Mouse (Mus musculus) E14TG2a.4 (cell line): Measurements from ENCODE around the gene Rmi1.

Source experiments
- CTCF ChIP-seq: conservative IDR thresholded peaks from 2 replicates; pipeline ENCODE4 v1.5.1; 2014; ENCODE audit warnings: low read length
- NANOG ChIP-seq: IDR thresholded peaks from 2 replicates; pipeline ENCODE4 v1.6.1; 2014; ENCODE audit warnings: borderline replicate concordance, low read length, mixed read lengths
- POU5F1 ChIP-seq: IDR thresholded peaks from 2 replicates; pipeline ENCODE4 v1.6.1; 2014; ENCODE audit warnings: low read length, borderline replicate concordance

DNA sequence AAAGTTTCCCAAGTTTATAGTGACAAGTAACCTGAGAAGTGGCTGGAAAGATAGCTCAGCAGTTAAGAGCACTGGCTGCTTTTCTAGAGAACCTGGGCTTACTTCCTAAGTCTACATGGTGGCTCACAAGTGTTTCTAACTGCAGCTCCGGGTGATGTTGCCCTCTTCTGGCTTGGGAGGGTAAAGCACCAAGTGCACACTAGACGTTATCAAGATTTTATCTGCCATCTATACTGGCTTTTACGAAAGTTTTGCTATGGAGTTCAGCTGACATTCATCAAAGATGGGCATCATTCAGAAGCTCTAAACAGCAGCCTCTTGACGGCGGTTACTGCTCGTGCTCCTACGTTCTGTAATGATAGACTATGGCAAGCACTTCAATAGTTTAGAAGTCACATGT is 14.1 kb upstream of the Rmi1 start:
- TF ChIP-seq CTCF (peak; percentile 78), POU5F1 (no peak), NANOG (no peak)
